Mouse (Mus musculus): ENCODE measurements around the gene Cox14. TPM values are rescaled to one million over a fixed set of nuclear protein-coding genes. Genes with fewer than 3 reads are reported as not detected.

Cox14 gene
- total and polyA plus RNA-seq, 3 experiments: 215 to 358 (median 236) TPM

GRCm38 (mm10) chr15:99703676-99704040, 21.8 kb upstream of the Cox14 start:
- no peak overlapping the region for H3K4me3 ChIP-seq
- intact Hi-C loops (cut with DNase I): loop anchor here (2.0 kb wide), 1 partner anchor 21 kb away; the partner anchor contains the start of gene Cox14

GRCm38 (mm10) chr15:99704041-99704681, 21.3 kb upstream of the Cox14 start:
- no peak for TF ChIP-seq CTCF (IDR thresholded peaks at IDR 0.05)
- TF ChIP-seq EP300 (IDR thresholded peaks at IDR 0.05; ENCODE audit: insufficient read depth, low read depth, low read length): no peak
- peak; percentile 54; the same call in 1 of the 2 replicates for TF ChIP-seq POLR2A (IDR thresholded peaks at IDR 0.05; ENCODE audit: insufficient read depth, low read depth, low read length)
- H3K27me3 ChIP-seq (ENCODE audit: control insufficient read depth, insufficient read depth, low read length): no peaks in the 10 kb centered on the region
- no peak for DNase-seq
- no peaks in the 10 kb centered on the region for H3K79me2 ChIP-seq (replicated peaks; ENCODE audit: control insufficient read depth, insufficient read depth, low read length)
- peaks cover 4% of the 10 kb centered on the region for H3K4me1 ChIP-seq (ENCODE audit: control insufficient read depth, insufficient read depth, low read length)
- 23% methylated on average over 23 of the region's 23 CpGs for WGBS
- peak overlapping the region; percentile 36 for H3K4me3 ChIP-seq
- intact Hi-C loops (cut with DNase I): no loop called here
- H3K27ac ChIP-seq: peak overlapping the region; percentile 99
- H3K9ac ChIP-seq (ENCODE audit: low read depth, low read length): peak overlapping the region; percentile 51
- H3K36me3 ChIP-seq (ENCODE audit: control insufficient read depth, insufficient read depth, low read length): peaks cover 5% of the 10 kb centered on the region

More at GRCm38 (mm10) chr15:99703676-99704040, 21.8 kb upstream of the Cox14 start:
- Histone ChIP-seq H3K27ac (peak overlapping the region; percentile 99), H3K27me3 (ENCODE audit: control insufficient read depth, insufficient read depth, low read length) (no peaks in the 10 kb centered on the region), H3K79me2 (replicated peaks; ENCODE audit: control insufficient read depth, insufficient read depth, low read length) (no peaks in the 10 kb centered on the region), H3K36me3 (ENCODE audit: control insufficient read depth, insufficient read depth, low read length) (peaks cover 5% of the 10 kb centered on the region), H3K9ac (ENCODE audit: low read depth, low read length) (no peak overlapping the region), H3K4me1 (ENCODE audit: control insufficient read depth, insufficient read depth, low read length) (peaks cover 6% of the 10 kb centered on the region)
- no peak for DNase-seq
- 34% methylated on average over 5 of the region's 5 CpGs for WGBS
- TF ChIP-seq POLR2A (IDR thresholded peaks at IDR 0.05; ENCODE audit: insufficient read depth, low read depth, low read length): no peak
- TF ChIP-seq EP300 (IDR thresholded peaks at IDR 0.05; ENCODE audit: insufficient read depth, low read depth, low read length): no peak
- no peak for TF ChIP-seq CTCF (IDR thresholded peaks at IDR 0.05)

- peaks cover 4% of the 10 kb centered on the region for H3K4me1 ChIP-seq (ENCODE audit: control insufficient read depth, insufficient read depth, low read length)
- TF ChIP-seq CTCF (IDR thresholded peaks at IDR 0.05): peak; percentile 3; the same call in 1 of the 2 replicates
- peak; percentile 47; the same call in 1 of the 2 replicates for TF ChIP-seq EP300 (IDR thresholded peaks at IDR 0.05; ENCODE audit: insufficient read depth, low read depth, low read length)
- peak; percentile 79 for TF ChIP-seq POLR2A (IDR thresholded peaks at IDR 0.05; ENCODE audit: insufficient read depth, low read depth, low read length)
- H3K36me3 ChIP-seq (ENCODE audit: control insufficient read depth, insufficient read depth, low read length): peaks cover 5% of the 10 kb centered on the region
- H3K79me2 ChIP-seq (replicated peaks; ENCODE audit: control insufficient read depth, insufficient read depth, low read length): no peaks in the 10 kb centered on the region
- H3K27ac ChIP-seq: peak overlapping the region; percentile 99
- H3K27me3 ChIP-seq (ENCODE audit: control insufficient read depth, insufficient read depth, low read length): no peaks in the 10 kb centered on the region
- DNase-seq: peak in 1 of 2 experiments; percentile 70
- peak overlapping the region; percentile 51 for H3K9ac ChIP-seq (ENCODE audit: low read depth, low read length)
- H3K4me3 ChIP-seq: no peak overlapping the region; the same call in 1 of the 2 replicates
- intact Hi-C loops (cut with DNase I): no loop called here
- 27% methylated on average over 7 of the region's 7 CpGs for WGBS
Observed at GRCm38 (mm10) chr15:99704881-99705280, 20.5 kb upstream of the Cox14 start.

GRCm38 (mm10) chr15:99705440-99706048, 19.9 kb upstream of the Cox14 start, which contains the start of gene Gm17349:
Gene Gm17349 (minus strand): TSS chr15:99705490.
- WGBS: 57% methylated on average over 11 of the region's 11 CpGs
- H3K4me1 ChIP-seq (ENCODE audit: control insufficient read depth, insufficient read depth, low read length): peaks cover 4% of the 10 kb centered on the region
- peaks cover 5% of the 10 kb centered on the region for H3K36me3 ChIP-seq (ENCODE audit: control insufficient read depth, insufficient read depth, low read length)
- H3K4me3 ChIP-seq: peak within 1 kb of the TSS; percentile 36
- no peaks in the 10 kb centered on the region for H3K27me3 ChIP-seq (ENCODE audit: control insufficient read depth, insufficient read depth, low read length)
- no peak for TF ChIP-seq EP300 (IDR thresholded peaks at IDR 0.05; ENCODE audit: insufficient read depth, low read depth, low read length)
- peak; percentile 94 for TF ChIP-seq CTCF (IDR thresholded peaks at IDR 0.05)
- intact Hi-C loops (cut with DNase I): no loop called here
- no peaks in the 10 kb centered on the region for H3K79me2 ChIP-seq (replicated peaks; ENCODE audit: control insufficient read depth, insufficient read depth, low read length)
- H3K9ac ChIP-seq (ENCODE audit: low read depth, low read length): peak within 1 kb of the TSS; percentile 51
- H3K27ac ChIP-seq: peak within 1 kb of the TSS; percentile 99
- DNase-seq: peak; percentile 62 to 68

GRCm38 (mm10) chr15:99708176-99708575, 17.2 kb upstream of the Cox14 start:
- H3K27me3 ChIP-seq (ENCODE audit: control insufficient read depth, insufficient read depth, low read length): no peaks in the 10 kb centered on the region
- TF ChIP-seq POLR2A (IDR thresholded peaks at IDR 0.05; ENCODE audit: insufficient read depth, low read depth, low read length) (no peak), EP300 (IDR thresholded peaks at IDR 0.05; ENCODE audit: insufficient read depth, low read depth, low read length) (no peak), CTCF (IDR thresholded peaks at IDR 0.05) (no peak)
- H3K9ac ChIP-seq (ENCODE audit: low read depth, low read length): no peak overlapping the region
- H3K4me3 ChIP-seq: no peak overlapping the region
- no peaks in the 10 kb centered on the region for H3K79me2 ChIP-seq (replicated peaks; ENCODE audit: control insufficient read depth, insufficient read depth, low read length)
- H3K36me3 ChIP-seq (ENCODE audit: control insufficient read depth, insufficient read depth, low read length): peaks cover 5% of the 10 kb centered on the region
- intact Hi-C loops (cut with DNase I): no loop called here
- DNase-seq: no peak
- no peak overlapping the region for H3K27ac ChIP-seq
- WGBS: 93% methylated on average over 13 of the region's 13 CpGs
- H3K4me1 ChIP-seq (ENCODE audit: control insufficient read depth, insufficient read depth, low read length): peaks cover 2% of the 10 kb centered on the region; the same call in 1 of the 2 replicates

Measured in heart, adult 2 months (tissue).